Mouse (Mus musculus) stomach, embryonic 14.5 days (tissue): Measurements from ENCODE around the gene Aim2. TPM values are rescaled to one million over a fixed set of nuclear protein-coding genes. Genes with fewer than 3 reads are reported as not detected.
"Not testable (repeated sequence)": the region's sequence is repeated elsewhere in the genome, so short reads cannot be mapped to it uniquely, and the experiment has no call there.

Source experiments
- ATAC-seq: fragments of 200-750 bp; cut with Nextera tagmentation; 2 replicates; pipeline ENCODE4 v1.8.0; 2017; ENCODE audit warnings: low read depth, moderate TSS enrichment; ENCODE audit not compliant: insufficient number of reproducible peaks, insufficient read depth, low FRiP score
- H3K27ac ChIP-seq: fragments of 300-500 bp; sonication (generic); 2 replicates; pipeline ENCODE4 v1.5.1; 2014; ENCODE audit warnings: mild to moderate bottlenecking, low read length, moderate library complexity, mixed read lengths
- H3K27me3 ChIP-seq: fragments of 300-500 bp; sonication (generic); 2 replicates; pipeline ENCODE4 v1.6.1; 2014; ENCODE audit warnings: low read length, control low read depth, mixed read lengths; ENCODE audit not compliant: control insufficient read depth, insufficient read depth
- H3K36me3 ChIP-seq: fragments of 300-500 bp; sonication (generic); 2 replicates; pipeline ENCODE4 v1.6.1; 2014; ENCODE audit warnings: mild to moderate bottlenecking, control low read depth, low read length, moderate library complexity, mixed read lengths; ENCODE audit not compliant: control insufficient read depth, insufficient read depth
- H3K4me1 ChIP-seq: fragments of 300-500 bp; sonication (generic); 2 replicates; pipeline ENCODE4 v1.6.1; 2014; ENCODE audit warnings: low read length, control low read depth, mixed read lengths; ENCODE audit not compliant: control insufficient read depth, insufficient read depth
- H3K4me2 ChIP-seq: fragments of 300-500 bp; sonication (generic); replicated peaks from 2 replicates; pipeline ENCODE4 v1.6.1; 2014; ENCODE audit warnings: low read depth, low read length, control low read depth
- H3K4me3 ChIP-seq: fragments of 300-500 bp; sonication (generic); 2 replicates; pipeline ENCODE4 v1.5.1; 2014; ENCODE audit warnings: low read depth, low read length, control low read depth
- H3K9ac ChIP-seq: fragments of 300-500 bp; sonication (generic); replicated peaks from 2 replicates; pipeline ENCODE4 v1.6.1; 2014; ENCODE audit warnings: low read depth, mild to moderate bottlenecking, control low read depth, low read length, moderate library complexity, mixed read lengths
- H3K9me3 ChIP-seq: fragments of 300-500 bp; sonication (generic); 2 replicates; pipeline ENCODE4 v1.6.1; 2016; ENCODE audit warnings: low read depth, low read length, control low read depth; ENCODE audit not compliant: control insufficient read depth
- WGBS: fragments of 180-500 bp; shearing (Covaris S2); extraction: QIAGEN DNeasy Blood & Tissue Kit; methylation state at CpG from one replicate; pipeline ENCODE4 v1.1.7; 2014; 5-methylcytosine and 5-hydroxymethylcytosine counted together
- polyA plus RNA-seq: library from polyadenylated mRNA; unstranded; fragments of >200 nt; fragmentation: Nextera tagmentation; extraction: Ambion mirVana; gene quantifications from 2 replicates; pipeline ENCODE4 v1.2.1, GENCODE M21; 2014

Aim2 gene
- polyA plus RNA-seq: 1.3 and 2.2 TPM in 2 replicates

DNA sequence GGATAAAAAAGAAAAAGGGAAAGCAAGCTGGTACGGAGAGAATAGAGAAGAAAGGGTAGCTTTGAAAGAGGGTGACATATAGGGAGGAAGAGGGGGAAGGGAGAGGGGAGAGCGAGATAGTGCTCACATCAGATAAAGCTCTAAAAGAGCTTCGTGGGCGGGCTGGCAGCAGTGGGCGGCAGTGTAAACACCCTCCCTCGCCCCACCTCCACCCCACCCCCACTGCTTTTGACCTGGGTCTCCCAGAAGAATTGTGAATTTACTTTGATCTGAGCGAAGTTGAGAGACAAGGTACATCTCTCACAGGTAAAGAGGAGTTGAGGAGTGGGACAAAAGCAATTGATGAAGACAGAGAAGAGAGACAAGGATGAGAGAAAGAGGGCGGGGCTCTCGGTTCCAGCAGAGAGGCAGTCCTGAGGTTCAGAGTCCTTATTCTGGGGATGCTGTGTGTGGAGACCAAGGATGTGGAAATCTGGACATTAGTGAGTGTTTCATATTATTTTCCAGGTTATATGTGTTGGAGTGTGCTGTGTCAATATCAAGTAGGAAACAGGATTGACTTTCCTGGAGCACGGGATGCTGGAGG lies at the start of gene Aim2:
Aim2 (plus strand) TSS at position 508 of the 586 bp plus-strand sequence.
- peak; percentile 68; the same call in 1 of the 2 replicates for ATAC-seq

DNA sequence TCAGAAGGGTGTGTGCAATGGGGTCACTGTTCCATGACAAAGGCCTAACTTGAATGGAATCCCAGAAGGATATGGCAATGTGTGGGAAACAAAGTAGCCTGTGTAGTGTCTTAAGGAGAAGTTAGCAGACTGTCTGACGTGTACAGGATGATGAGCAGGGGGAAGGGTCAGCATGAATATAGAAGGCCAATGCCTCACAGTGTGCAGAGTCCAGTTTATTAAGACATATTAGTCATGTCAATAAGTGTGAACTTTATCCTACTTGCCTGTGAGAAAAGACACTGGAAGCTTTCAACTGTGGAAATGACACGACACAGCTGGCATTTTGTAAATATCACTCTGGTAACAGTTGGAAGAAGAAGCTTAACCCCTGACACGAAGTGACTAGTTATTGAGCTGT lies 47.9 kb upstream of the Aim2 start:
- H3K27ac ChIP-seq, H3K9ac ChIP-seq, H3K4me2 ChIP-seq, H3K27me3 ChIP-seq, H3K4me3 ChIP-seq, H3K36me3 ChIP-seq, H3K9me3 ChIP-seq, H3K4me1 ChIP-seq: not testable (repeated sequence)
- WGBS: 16% methylated on average over 3 of the region's 3 CpGs
- peak; percentile 77; the same call in 1 of the 2 replicates for ATAC-seq

More for the DNA sequence above, at the start of gene Aim2:
- WGBS: 11% methylated on average over 10 of the region's 10 CpGs
- H3K4me1 ChIP-seq: no peaks in the 10 kb centered on the region
- H3K4me2 ChIP-seq: peak within 1 kb of the TSS; percentile 47
- peak within 1 kb of the TSS; percentile 16 for H3K4me3 ChIP-seq
- no peak within 1 kb of the TSS; the same call in 1 of the 2 replicates for H3K9ac ChIP-seq
- no peak within 1 kb of the TSS for H3K27ac ChIP-seq
- H3K9me3 ChIP-seq: no peaks in the 10 kb centered on the region
- no peaks in the 10 kb centered on the region for H3K27me3 ChIP-seq
- no peaks in the 10 kb centered on the region for H3K36me3 ChIP-seq

DNA sequence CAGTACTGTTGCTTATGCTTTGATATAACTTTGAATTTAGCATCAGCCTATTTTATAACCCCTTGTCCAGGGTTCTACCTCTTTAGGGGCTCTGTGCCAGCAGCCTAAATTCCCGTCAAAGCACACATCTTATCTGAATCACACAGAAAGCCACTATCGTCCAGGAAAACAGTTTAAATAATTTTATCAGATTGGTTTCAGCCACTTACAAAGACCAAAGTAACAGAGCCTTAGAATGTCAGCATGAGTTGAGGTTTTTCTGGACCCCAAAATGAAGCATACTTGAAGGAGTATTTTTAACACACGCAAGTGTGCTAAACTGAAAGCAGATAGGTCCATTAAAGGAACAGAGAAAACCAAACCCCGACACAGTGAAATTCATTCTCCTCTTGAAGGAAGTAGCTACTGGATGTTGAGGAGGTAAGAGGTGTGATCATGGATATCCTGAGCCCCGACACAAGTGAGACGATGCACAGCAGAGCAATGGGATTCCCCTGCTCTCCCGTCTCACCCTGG lies 37.1 kb upstream of the Aim2 start:
- not testable (repeated sequence) for H3K36me3 ChIP-seq, H3K27ac ChIP-seq, H3K9ac ChIP-seq, H3K27me3 ChIP-seq, H3K4me1 ChIP-seq, ATAC-seq, H3K4me2 ChIP-seq, H3K9me3 ChIP-seq, H3K4me3 ChIP-seq
- WGBS: 71% methylated on average over 7 of the region's 7 CpGs

DNA sequence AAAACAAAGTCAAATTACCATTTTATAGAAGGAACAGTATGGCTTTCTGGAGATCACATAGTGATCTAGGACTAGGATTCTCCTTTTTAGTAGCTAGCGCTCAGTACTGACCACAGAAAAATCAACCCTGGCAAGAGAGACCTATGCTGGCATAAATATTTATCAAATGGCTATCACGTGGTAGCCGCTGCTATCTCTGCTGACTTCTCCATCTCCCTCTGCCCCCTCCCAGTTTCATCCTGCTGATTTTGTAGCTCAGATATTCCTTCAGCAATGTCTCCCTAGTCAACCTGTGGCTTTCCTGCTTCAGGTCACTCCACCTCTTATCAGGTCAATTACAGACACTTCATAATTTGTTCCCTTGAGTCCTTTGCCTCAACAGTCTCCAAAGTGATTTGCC lies 35.0 kb upstream of the Aim2 start:
- no peaks in the 10 kb centered on the region for H3K4me1 ChIP-seq

DNA sequence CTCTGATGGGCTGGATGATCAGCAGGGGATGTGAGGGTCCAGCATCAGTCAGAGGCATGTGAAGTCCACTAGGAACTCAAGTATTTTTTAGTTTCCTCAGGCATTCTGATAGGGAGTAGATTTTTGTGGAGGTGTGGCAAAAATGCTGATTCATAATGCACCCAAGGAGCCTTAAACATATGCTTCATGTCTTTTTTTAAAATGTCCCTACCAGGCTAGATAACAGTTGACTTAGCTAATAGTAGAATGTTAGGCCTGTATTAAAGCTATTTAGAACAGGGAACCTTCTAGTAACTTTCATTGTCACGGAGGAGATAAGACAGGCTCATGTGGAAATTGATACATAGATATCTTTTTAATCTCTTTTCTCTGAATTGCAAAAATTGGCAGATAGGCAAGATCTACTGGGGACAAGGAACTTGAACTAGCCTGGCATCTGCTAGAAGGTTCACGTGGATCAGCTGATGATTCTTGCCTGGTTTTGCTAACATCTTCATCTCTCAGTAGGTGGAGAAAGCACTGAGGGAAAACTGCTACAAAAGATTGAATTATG lies 32.7 kb upstream of the Aim2 start:
- no peaks in the 10 kb centered on the region for H3K9me3 ChIP-seq
- H3K4me1 ChIP-seq: no peaks in the 10 kb centered on the region
- H3K27ac ChIP-seq: no peak overlapping the region
- WGBS: 87% methylated on average over 2 of the region's 2 CpGs
- H3K4me3 ChIP-seq: no peak overlapping the region
- H3K4me2 ChIP-seq: no peak overlapping the region
- no peak overlapping the region for H3K9ac ChIP-seq
- ATAC-seq: no peak
- H3K27me3 ChIP-seq: no peaks in the 10 kb centered on the region
- no peaks in the 10 kb centered on the region for H3K36me3 ChIP-seq

More for the DNA sequence above, 35.0 kb upstream of the Aim2 start:
- WGBS: 61% methylated on average over 3 of the region's 3 CpGs
- H3K9ac ChIP-seq: no peak overlapping the region
- no peak for ATAC-seq
- no peaks in the 10 kb centered on the region for H3K9me3 ChIP-seq
- no peaks in the 10 kb centered on the region for H3K36me3 ChIP-seq
- no peak overlapping the region for H3K4me2 ChIP-seq
- no peak overlapping the region for H3K4me3 ChIP-seq
- no peak overlapping the region for H3K27ac ChIP-seq
- no peaks in the 10 kb centered on the region for H3K27me3 ChIP-seq

DNA sequence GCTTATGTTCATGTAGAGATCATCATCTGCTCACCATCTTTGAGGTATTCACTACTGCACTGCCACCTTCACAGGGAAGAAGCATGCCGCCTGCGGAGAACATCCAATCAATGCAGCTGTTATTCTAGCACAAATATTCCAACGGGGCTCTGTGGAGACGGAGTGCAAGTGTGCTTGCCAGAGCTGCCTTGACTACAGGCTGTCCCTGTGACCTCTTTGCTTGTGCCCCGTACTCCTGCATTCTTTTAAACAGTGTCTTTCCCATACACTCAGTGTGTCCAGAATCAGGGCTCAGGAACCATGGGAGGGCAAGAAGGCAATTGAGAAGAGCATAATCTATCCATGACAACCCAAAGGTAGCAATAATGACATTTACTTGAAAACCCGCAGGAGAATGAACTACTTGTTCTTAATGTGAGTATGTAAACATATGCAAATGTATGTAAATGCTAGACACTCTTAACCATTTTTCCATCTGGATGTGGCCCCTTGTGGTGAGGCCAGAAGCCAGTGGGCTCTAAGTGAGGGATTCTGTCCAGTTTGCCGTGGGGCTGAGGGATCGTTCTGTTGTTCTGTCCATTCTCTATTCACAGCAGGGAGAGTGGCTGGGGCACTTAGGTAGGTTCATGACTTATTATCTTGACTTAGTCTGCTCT lies 29.0 kb upstream of the Aim2 start:
- no peak overlapping the region for H3K9ac ChIP-seq
- H3K27me3 ChIP-seq: no peaks in the 10 kb centered on the region
- H3K4me1 ChIP-seq: no peaks in the 10 kb centered on the region
- H3K27ac ChIP-seq: no peak overlapping the region
- ATAC-seq: no peak
- no peaks in the 10 kb centered on the region for H3K36me3 ChIP-seq
- H3K4me3 ChIP-seq: no peak overlapping the region
- whole genome bisulfite sequencing: 66% methylated on average over 8 of the region's 8 CpGs
- H3K4me2 ChIP-seq: no peak overlapping the region
- H3K9me3 ChIP-seq: no peaks in the 10 kb centered on the region

DNA sequence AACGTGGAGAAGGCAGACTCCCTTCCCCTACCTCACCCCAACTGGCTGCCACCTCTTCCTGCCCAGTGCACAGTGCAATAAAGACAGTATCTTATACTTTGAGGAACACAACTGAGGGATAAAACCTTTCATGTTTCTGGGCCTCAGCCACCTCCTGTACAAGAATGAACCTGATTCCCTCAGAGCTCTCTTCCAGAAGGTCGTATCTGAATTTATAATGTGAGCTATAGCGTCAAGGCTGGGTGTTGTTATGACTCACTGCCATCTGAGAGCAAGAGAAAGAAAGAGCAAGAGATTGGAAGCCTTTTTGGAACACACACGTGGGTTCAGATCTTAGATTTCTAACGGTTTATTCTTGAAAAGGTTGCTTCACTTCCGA lies 28.4 kb upstream of the Aim2 start:
- no peaks in the 10 kb centered on the region for H3K36me3 ChIP-seq
- ATAC-seq: no peak
- H3K4me3 ChIP-seq: no peak overlapping the region
- no peak overlapping the region for H3K27ac ChIP-seq
- H3K9ac ChIP-seq: no peak overlapping the region
- no peaks in the 10 kb centered on the region for H3K9me3 ChIP-seq
- no peaks in the 10 kb centered on the region for H3K4me1 ChIP-seq
- 71% methylated on average over 6 of the region's 6 CpGs for WGBS
- no peaks in the 10 kb centered on the region for H3K27me3 ChIP-seq
- no peak overlapping the region for H3K4me2 ChIP-seq

DNA sequence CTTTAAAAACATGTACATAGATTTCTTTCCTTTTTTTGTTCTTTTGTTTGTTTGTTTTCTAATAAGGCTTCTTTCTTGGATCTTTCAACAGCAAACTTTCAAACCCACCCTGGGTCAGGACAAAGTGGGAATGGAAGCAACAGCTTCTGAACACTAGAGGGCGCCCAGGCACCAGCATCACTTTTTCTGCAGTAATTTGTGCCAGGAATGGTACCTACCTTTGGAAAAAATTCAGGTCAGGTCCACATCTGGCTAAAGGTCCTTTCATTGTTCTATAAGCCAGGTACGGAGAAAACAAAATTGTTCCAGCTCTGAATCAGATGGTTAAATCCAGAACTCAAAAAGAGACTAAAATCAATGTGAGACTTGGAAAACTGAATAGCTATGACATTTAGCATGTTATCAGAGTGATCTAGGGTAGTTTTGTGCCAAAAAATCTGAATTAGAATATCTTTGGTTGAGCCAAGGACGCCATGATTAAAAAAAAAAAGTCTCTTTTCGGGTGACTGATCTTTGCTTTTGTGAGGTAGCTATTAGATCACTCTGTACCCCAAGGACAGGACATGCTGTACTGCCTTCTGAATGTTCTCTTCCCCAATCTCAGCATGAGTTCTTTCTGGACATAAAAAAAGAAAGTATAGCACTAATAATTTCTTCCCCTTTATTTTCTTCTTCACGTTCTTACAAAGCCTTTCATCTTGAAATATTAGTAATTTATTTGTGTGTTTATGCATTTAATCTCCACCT lies 26.7 kb upstream of the Aim2 start:
- Histone ChIP-seq H3K9ac (no peak overlapping the region), H3K9me3 (no peaks in the 10 kb centered on the region), H3K27me3 (no peaks in the 10 kb centered on the region), H3K4me2 (no peak overlapping the region), H3K36me3 (no peaks in the 10 kb centered on the region), H3K4me3 (no peak overlapping the region), H3K27ac (no peak overlapping the region), H3K4me1 (no peaks in the 10 kb centered on the region)
- no peak for ATAC-seq
- WGBS: 34% methylated on average over 5 of the region's 5 CpGs
